Mouse (Mus musculus) midbrain, embryonic 11.5 days (tissue): ENCODE measurements around the gene Ints13. TPM values are rescaled to one million over a fixed set of nuclear protein-coding genes. Genes with fewer than 3 reads are reported as not detected.

Source experiments
- ATAC-seq: fragments of 200-750 bp; cut with Nextera tagmentation; 2 replicates; pipeline ENCODE4 v1.8.0; 2017; ENCODE audit warnings: moderate TSS enrichment, moderate library complexity; ENCODE audit not compliant: low FRiP score
- DNase-seq: peaks from one replicate; pipeline ENCODE4 v3.0.0; 2015; ENCODE audit warnings: low spot score; ENCODE audit errors: missing footprints
- H3K27ac ChIP-seq: fragments of 300-500 bp; sonication (generic); 2 replicates; pipeline ENCODE4 v1.5.1; 2014; ENCODE audit warnings: low read depth, low read length
- H3K27me3 ChIP-seq: fragments of 300-500 bp; sonication (generic); 2 replicates; pipeline ENCODE4 v1.6.1; 2014; ENCODE audit warnings: mild to moderate bottlenecking, low read length, moderate library complexity, mixed read lengths; ENCODE audit not compliant: control insufficient read depth, insufficient read depth
- H3K36me3 ChIP-seq: fragments of 300-500 bp; sonication (generic); 2 replicates; pipeline ENCODE4 v1.6.1; 2014; ENCODE audit warnings: mild to moderate bottlenecking, low read length, moderate library complexity, mixed read lengths; ENCODE audit not compliant: control insufficient read depth, insufficient read depth
- H3K4me1 ChIP-seq: fragments of 300-500 bp; sonication (generic); 2 replicates; pipeline ENCODE4 v1.6.1; 2014; ENCODE audit warnings: low read length; ENCODE audit not compliant: control insufficient read depth, insufficient read depth
- H3K4me2 ChIP-seq: fragments of 300-500 bp; sonication (generic); 2 replicates; pipeline ENCODE4 v1.6.1; 2014; ENCODE audit warnings: mild to moderate bottlenecking, moderate library complexity
- H3K4me3 ChIP-seq: fragments of 300-500 bp; sonication (generic); 2 replicates; pipeline ENCODE4 v1.5.1; 2014; ENCODE audit warnings: low read depth, low read length
- H3K9ac ChIP-seq: fragments of 300-500 bp; sonication (generic); 2 replicates; pipeline ENCODE4 v1.6.1; 2014; ENCODE audit warnings: low read length
- H3K9me3 ChIP-seq: fragments of 300-500 bp; sonication (generic); 2 replicates; pipeline ENCODE4 v1.6.1; 2016; ENCODE audit warnings: low read length; ENCODE audit not compliant: control insufficient read depth
- WGBS: fragments of 180-500 bp; shearing (Covaris S2); extraction: QIAGEN DNeasy Blood & Tissue Kit; methylation state at CpG from one replicate; pipeline ENCODE4 v1.1.7; 2014; 5-methylcytosine and 5-hydroxymethylcytosine counted together
- polyA plus RNA-seq: library from polyadenylated mRNA; unstranded; fragments of >200 nt; fragmentation: Nextera tagmentation; extraction: Ambion mirVana; gene quantifications from 2 replicates; pipeline ENCODE4 v1.2.1, GENCODE M21; 2014

Ints13 gene
- polyA plus RNA-seq, 1 experiment from 2014 or later, result 101 TPM

GRCm38 (mm10) chr6:146500206-146500605 is 77.4 kb downstream of the Ints13 start:
- no peak overlapping the region for H3K4me3 ChIP-seq
- H3K27me3 ChIP-seq, result peaks cover 7% of the 10 kb centered on the region; the same call in 1 of the 2 replicates
- H3K27ac ChIP-seq, result no peak overlapping the region
- ATAC-seq (no peak), DNase-seq (no peak)
- H3K9me3 ChIP-seq, result no peaks in the 10 kb centered on the region
- H3K4me1 ChIP-seq, result no peaks in the 10 kb centered on the region; the same call in 1 of the 2 replicates
- WGBS, result 81% methylated on average over 6 of the region's 6 CpGs
- H3K9ac ChIP-seq, result no peak overlapping the region
- no peak overlapping the region for H3K4me2 ChIP-seq
- no peaks in the 10 kb centered on the region for H3K36me3 ChIP-seq

Other genes starting within 250 kb of the Ints13 start
- gene Itpr2, start 75.6 kb downstream of the Ints13 start, polyA plus RNA-seq, result 3.9 and 4.5 TPM in 2 replicates
- gene Fgfr1op2, start 632 bp downstream of the Ints13 start, polyA plus RNA-seq, result 77.1 and 78.9 TPM in 2 replicates
- 125 and 135 TPM in 2 replicates for gene Med21, start 64.7 kb upstream of the Ints13 start, polyA plus RNA-seq
- gene Tm7sf3, start 65.0 kb upstream of the Ints13 start, polyA plus RNA-seq, result 26.2 and 28.9 TPM in 2 replicates
- 20.4 and 22.2 TPM in 2 replicates for gene Stk38l, start 147.2 kb upstream of the Ints13 start, polyA plus RNA-seq
- 1.4 and 1.5 TPM in 2 replicates for gene Arntl2, start 218.2 kb upstream of the Ints13 start, polyA plus RNA-seq